Mouse (Mus musculus): Measurements from ENCODE around the gene Neurl1b.

The Neurl1b gene

DNA sequence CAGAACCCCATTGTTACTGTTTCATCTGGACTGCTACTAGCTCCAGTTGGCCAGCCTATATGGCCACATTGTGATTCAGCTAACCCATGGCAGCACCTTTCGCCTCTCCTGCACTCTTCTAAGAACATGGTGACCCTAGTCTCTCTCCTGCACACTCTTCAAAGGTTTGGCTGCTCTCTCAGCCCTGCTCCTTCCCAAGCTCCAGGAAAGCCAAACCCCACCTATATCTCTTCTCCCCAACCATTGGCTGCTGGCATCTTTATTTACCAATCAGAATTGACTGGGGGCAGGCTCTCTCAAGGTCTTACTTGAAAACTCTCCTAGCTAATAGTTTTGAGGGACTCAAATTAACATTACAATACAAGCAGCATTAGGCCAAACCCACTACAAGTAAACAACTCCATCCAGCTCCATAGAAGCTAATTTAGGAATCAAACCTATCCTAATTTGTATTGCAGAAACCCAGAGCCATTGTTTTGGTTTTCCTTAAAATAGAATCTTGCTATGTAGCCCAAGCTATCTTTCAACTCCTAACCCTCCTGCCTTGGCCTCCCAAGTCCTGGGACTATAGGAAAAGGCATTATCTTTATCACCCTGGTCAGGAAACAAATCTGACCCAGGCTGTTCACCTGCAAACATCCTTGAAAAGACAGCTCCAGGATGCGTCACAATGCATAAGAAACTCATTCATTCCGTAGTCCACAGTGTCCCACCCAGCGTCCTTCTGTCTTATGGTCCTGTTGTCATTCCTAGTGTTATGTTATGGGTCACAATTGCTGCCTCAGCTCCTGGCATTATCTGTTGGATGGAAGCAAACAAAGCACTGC, 80.2 kb downstream of the Neurl1b start:
- no peak for DNase-seq (ENCODE audit: low spot score)
